Mouse (Mus musculus) embryonic facial prominence, embryonic 11.5 days (tissue): ENCODE results near the gene Galntl5. TPM values are rescaled to one million over a fixed set of nuclear protein-coding genes. Genes with fewer than 3 reads are reported as not detected.

Source experiments
- ATAC-seq: fragments of 200-750 bp; cut with Nextera tagmentation; replicated peaks from 2 replicates; pipeline ENCODE4 v1.8.0; 2017; ENCODE audit warnings: low read depth; ENCODE audit not compliant: insufficient number of reproducible peaks, low FRiP score, low TSS enrichment
- DNase-seq: peaks from one replicate; pipeline ENCODE4 v3.0.0-alpha.2; 2015; ENCODE audit warnings: low spot score
- H3K27ac ChIP-seq: fragments of 300-500 bp; sonication (generic); replicated peaks from 2 replicates; pipeline ENCODE4 v1.5.1; 2014; ENCODE audit warnings: mild to moderate bottlenecking, low read depth, low read length, control low read depth
- H3K27me3 ChIP-seq: fragments of 300-500 bp; sonication (generic); 2 replicates; pipeline ENCODE4 v1.6.1; 2014; ENCODE audit warnings: mild to moderate bottlenecking, low read length, moderate library complexity, mixed read lengths; ENCODE audit not compliant: control insufficient read depth, insufficient read depth
- H3K36me3 ChIP-seq: fragments of 300-500 bp; sonication (generic); replicated peaks from 2 replicates; pipeline ENCODE4 v1.6.1; 2014; ENCODE audit warnings: low read depth, mild to moderate bottlenecking, low read length, moderate library complexity, mixed read lengths; ENCODE audit not compliant: control insufficient read depth, insufficient read depth
- H3K4me1 ChIP-seq: fragments of 300-500 bp; sonication (generic); 2 replicates; pipeline ENCODE4 v1.6.1; 2014; ENCODE audit warnings: low read length, mixed read lengths; ENCODE audit not compliant: control insufficient read depth, insufficient read depth
- H3K4me2 ChIP-seq: fragments of 300-500 bp; sonication (generic); 2 replicates; pipeline ENCODE4 v1.6.1; 2014; ENCODE audit warnings: low read depth, mild to moderate bottlenecking, control low read depth, low read length, moderate library complexity
- H3K4me3 ChIP-seq: fragments of 300-500 bp; sonication (generic); 2 replicates; pipeline ENCODE4 v1.5.1; 2014; ENCODE audit warnings: low read depth, low read length, control low read depth
- H3K9ac ChIP-seq: fragments of 300-500 bp; sonication (generic); replicated peaks from 2 replicates; pipeline ENCODE4 v1.6.1; 2014; ENCODE audit warnings: mild to moderate bottlenecking, control low read depth, low read length
- H3K9me3 ChIP-seq: fragments of 300-500 bp; sonication (generic); replicated peaks from 2 replicates; pipeline ENCODE4 v1.6.1; 2016; ENCODE audit warnings: mild to moderate bottlenecking, low read length, inconsistent platforms, mixed read lengths; ENCODE audit not compliant: control insufficient read depth
- WGBS: fragments of 180-500 bp; shearing (Covaris S2); extraction: QIAGEN DNeasy Blood & Tissue Kit; methylation state at CpG from one replicate; pipeline ENCODE4 v1.1.7; 2014; 5-methylcytosine and 5-hydroxymethylcytosine counted together
- microRNA-seq: library from miRNA; unstranded; fragments of <30 nt; microRNA quantifications from one replicate; pipeline ENCODE4, GENCODE M21; 2016; ENCODE audit warnings: borderline number of aligned reads
- polyA plus RNA-seq: library from polyadenylated mRNA; unstranded; fragments of >200 nt; fragmentation: Nextera tagmentation; extraction: Ambion mirVana; gene quantifications from 2 replicates; pipeline ENCODE4 v1.2.1, GENCODE M21; 2014

Galntl5 gene
- polyA plus RNA-seq, 1 experiment from 2014 or later: not detected

- no peaks in the 10 kb centered on the region for H3K9me3 ChIP-seq
- DNase-seq: no peak
- no peak overlapping the region for H3K4me2 ChIP-seq
- 93% methylated on average over 4 of the region's 4 CpGs for WGBS
- H3K9ac ChIP-seq: no peak overlapping the region
- no peak overlapping the region for H3K4me3 ChIP-seq
- ATAC-seq: no peak
- H3K36me3 ChIP-seq: no peaks in the 10 kb centered on the region; the same call in 1 of the 2 replicates
- no peaks in the 10 kb centered on the region for H3K4me1 ChIP-seq
- H3K27me3 ChIP-seq: no peaks in the 10 kb centered on the region
- no peak overlapping the region for H3K27ac ChIP-seq
Observed at GRCm38 (mm10) chr5:25268258-25268888, 87.1 kb downstream of the Galntl5 start.

Small RNAs within 50 kb of the gene (microRNA-seq; reads per million reads assigned to microRNA genes)
- gene Gm26051: not detected

Other genes starting within 250 kb of the Galntl5 start
- gene Prkag2, start 80.8 kb upstream of the Galntl5 start, polyA plus RNA-seq: 41.2 TPM in 2 replicates
- gene Galnt11, start 40.4 kb downstream of the Galntl5 start, polyA plus RNA-seq: 38.4 and 40.4 TPM in 2 replicates
- not detected in 2 replicates for gene E130116L18Rik, start 41.7 kb downstream of the Galntl5 start, polyA plus RNA-seq